Mouse (Mus musculus) bone marrow, adult 2 months (tissue): Measurements from ENCODE around the gene Gpx3.
"Not testable (repeated sequence)": the region's sequence is repeated elsewhere in the genome, so short reads cannot be mapped to it uniquely, and the experiment has no call there.

Source experiments
- CTCF ChIP-seq: fragments of 200-500 bp; IDR thresholded peaks from 2 replicates; pipeline ENCODE4 v1.5.1; 2011; ENCODE audit warnings: low read length, control low read depth; ENCODE audit not compliant: control insufficient read depth, insufficient read depth
- POLR2A ChIP-seq: fragments of 200-500 bp; IDR thresholded peaks from 2 replicates; pipeline ENCODE4 v1.6.1; 2011; ENCODE audit warnings: low read depth, mild to moderate bottlenecking, control low read depth, low read length, borderline replicate concordance; ENCODE audit not compliant: control insufficient read depth

- not testable (repeated sequence) for TF ChIP-seq CTCF, POLR2A
Measured at GRCm38 (mm10) chr11:54896646-54897045, 5.6 kb upstream of the Gpx3 start.
